Mouse (Mus musculus): Measurements from ENCODE around the gene Slc27a2. TPM values are rescaled to one million over a fixed set of nuclear protein-coding genes. Genes with fewer than 3 reads are reported as not detected.
"Not testable (repeated sequence)": the region's sequence is repeated elsewhere in the genome, so short reads cannot be mapped to it uniquely, and the experiment has no call there.

The Slc27a2 gene
- polyA plus RNA-seq, 1 experiment from 2014 or later, result 1.3 TPM

- Histone ChIP-seq H3K9ac (no peak overlapping the region), H3K4me1 (ENCODE audit: insufficient read depth) (no peaks in the 10 kb centered on the region), H3K36me3 (ENCODE audit: insufficient read depth) (no peaks in the 10 kb centered on the region), H3K27me3 (ENCODE audit: insufficient read depth, low read length) (no peaks in the 10 kb centered on the region), H3K27ac (ENCODE audit: low read depth) (no peak overlapping the region), H3K4me2 (no peak overlapping the region), H3K4me3 (ENCODE audit: low read depth, low read length) (no peak overlapping the region), H3K9me3 (ENCODE audit: low read depth, low read length) (no peaks in the 10 kb centered on the region)
- ATAC-seq (ENCODE audit: insufficient read depth) (0 out of 2 replicates have a peak, but pooled peaks have one; percentile 44), DNase-seq (peak; percentile 84)
- TF ChIP-seq CTCF (IDR thresholded peaks at IDR 0.05; ENCODE audit: low read depth), result peak; percentile 85
- 13% methylated on average over 7 of the region's 7 CpGs for WGBS
These were observed 31.4 kb upstream of the Slc27a2 start for GRCm38 (mm10) chr2:126520828-126521227.

- no peaks in the 10 kb centered on the region for H3K36me3 ChIP-seq (ENCODE audit: insufficient read depth)
- no peaks in the 10 kb centered on the region for H3K9me3 ChIP-seq (ENCODE audit: low read depth, low read length)
- no peak for TF ChIP-seq CTCF (IDR thresholded peaks at IDR 0.05; ENCODE audit: low read depth)
- no peak overlapping the region for H3K9ac ChIP-seq
- DNase-seq (no peak), ATAC-seq (ENCODE audit: insufficient read depth) (no peak)
- H3K4me1 ChIP-seq (ENCODE audit: insufficient read depth), result no peaks in the 10 kb centered on the region
- WGBS, result 73% methylated on average over 10 of the region's 10 CpGs
- H3K4me3 ChIP-seq (ENCODE audit: low read depth, low read length), result no peak overlapping the region
- H3K4me2 ChIP-seq, result no peak overlapping the region
- H3K27ac ChIP-seq (ENCODE audit: low read depth), result no peak overlapping the region
- no peaks in the 10 kb centered on the region for H3K27me3 ChIP-seq (ENCODE audit: insufficient read depth, low read length)
These were observed 30.7 kb upstream of the Slc27a2 start for GRCm38 (mm10) chr2:126521471-126521870.

GRCm38 (mm10) chr2:126522056-126522455 is 30.2 kb upstream of the Slc27a2 start:
- Histone ChIP-seq H3K27me3 (ENCODE audit: insufficient read depth, low read length) (no peaks in the 10 kb centered on the region), H3K4me1 (ENCODE audit: insufficient read depth) (no peaks in the 10 kb centered on the region), H3K4me2 (no peak overlapping the region), H3K9me3 (ENCODE audit: low read depth, low read length) (no peaks in the 10 kb centered on the region), H3K27ac (ENCODE audit: low read depth) (no peak overlapping the region), H3K36me3 (ENCODE audit: insufficient read depth) (no peaks in the 10 kb centered on the region), H3K4me3 (ENCODE audit: low read depth, low read length) (no peak overlapping the region), H3K9ac (no peak overlapping the region)
- 63% methylated on average over 8 of the region's 8 CpGs for WGBS
- ATAC-seq (ENCODE audit: insufficient read depth) (no peak), DNase-seq (peak; percentile 17)
- no peak for TF ChIP-seq CTCF (IDR thresholded peaks at IDR 0.05; ENCODE audit: low read depth)

DNA sequence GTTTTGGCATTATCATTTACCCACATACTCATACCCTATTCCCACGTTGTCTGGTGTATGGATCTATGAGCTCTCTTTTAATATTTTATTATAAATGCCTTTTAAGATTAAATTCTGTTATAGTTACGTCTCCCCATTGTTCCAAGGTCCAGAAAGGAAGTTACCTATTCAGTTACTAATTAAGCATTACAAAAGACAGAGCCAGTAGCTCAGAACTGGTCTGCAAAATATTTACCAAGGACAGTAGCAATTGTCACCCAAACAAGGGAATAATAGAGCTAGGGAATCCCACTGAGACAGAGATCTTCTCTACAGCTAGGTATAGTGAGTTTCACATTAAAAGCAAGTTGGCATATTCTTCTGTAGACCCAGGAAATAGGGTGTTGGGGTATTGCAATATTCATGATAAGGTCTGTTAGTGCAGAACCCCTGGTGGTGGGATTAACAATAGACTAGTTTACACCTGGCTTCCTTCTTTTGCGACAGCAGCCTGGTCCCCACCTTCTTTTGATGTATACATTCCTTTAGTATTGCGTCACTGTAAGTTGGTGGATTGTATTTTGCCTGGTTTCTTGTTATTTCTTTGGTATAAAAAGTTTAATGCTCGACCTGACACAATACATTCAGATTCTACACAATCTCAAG is 29.0 kb upstream of the Slc27a2 start:
- ATAC-seq (ENCODE audit: insufficient read depth); DNase-seq; H3K4me1 ChIP-seq (ENCODE audit: insufficient read depth); H3K4me3 ChIP-seq (ENCODE audit: low read depth, low read length); H3K4me2 ChIP-seq; H3K36me3 ChIP-seq (ENCODE audit: insufficient read depth); H3K27me3 ChIP-seq (ENCODE audit: insufficient read depth, low read length); H3K9me3 ChIP-seq (ENCODE audit: low read depth, low read length); H3K9ac ChIP-seq; H3K27ac ChIP-seq (ENCODE audit: low read depth): not testable (repeated sequence)
- 46% methylated on average over 5 of the region's 5 CpGs for WGBS

DNA sequence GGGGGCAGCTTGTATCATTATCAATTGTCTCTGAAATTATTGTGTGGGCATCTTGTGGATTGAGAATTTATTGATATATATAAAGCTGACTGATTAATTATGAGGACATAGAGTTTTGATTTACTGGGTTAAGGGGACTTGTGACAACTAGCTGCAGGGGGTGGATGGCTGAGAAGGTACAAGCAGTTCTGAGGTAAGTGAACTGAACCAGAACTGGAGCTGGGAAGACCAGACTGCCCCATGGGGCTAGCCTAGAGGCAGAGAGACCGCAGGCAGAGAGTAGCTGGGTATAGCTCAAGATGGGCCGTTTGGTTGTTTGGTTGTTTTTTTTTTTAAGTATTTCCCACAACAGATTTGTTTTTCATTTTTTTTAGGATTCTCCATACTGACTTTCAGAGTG is 27.9 kb upstream of the Slc27a2 start:
- Histone ChIP-seq H3K27me3 (ENCODE audit: insufficient read depth, low read length) (no peaks in the 10 kb centered on the region), H3K4me3 (ENCODE audit: low read depth, low read length) (no peak overlapping the region), H3K9me3 (ENCODE audit: low read depth, low read length) (no peaks in the 10 kb centered on the region), H3K4me2 (no peak overlapping the region), H3K4me1 (ENCODE audit: insufficient read depth) (no peaks in the 10 kb centered on the region), H3K36me3 (ENCODE audit: insufficient read depth) (no peaks in the 10 kb centered on the region), H3K9ac (no peak overlapping the region), H3K27ac (ENCODE audit: low read depth) (no peak overlapping the region)
- DNase-seq, result no peak
- ATAC-seq (ENCODE audit: insufficient read depth), result no peak
- 74% methylated on average over 2 of the region's 2 CpGs for WGBS
- no peak for TF ChIP-seq CTCF (IDR thresholded peaks at IDR 0.05; ENCODE audit: low read depth)

DNA sequence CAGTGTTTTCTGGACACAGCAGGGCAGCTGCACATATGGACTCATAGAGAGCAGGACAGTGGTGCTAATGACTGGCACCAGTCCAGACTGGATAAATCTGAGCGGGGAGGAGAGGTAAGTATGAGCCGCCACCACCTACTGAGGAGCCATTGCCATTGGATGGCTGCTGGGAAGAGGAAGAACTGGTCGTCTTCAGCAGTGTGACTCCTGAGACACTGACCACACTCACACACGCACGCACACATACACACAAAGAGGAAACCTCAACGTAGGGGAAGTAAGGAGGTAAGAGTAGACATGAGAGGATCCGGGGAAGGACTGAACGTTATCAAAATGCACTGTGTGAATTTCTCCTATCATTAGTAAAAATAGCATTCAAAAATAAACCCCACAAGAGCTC is 24.7 kb upstream of the Slc27a2 start:
- WGBS, result 85% methylated on average over 8 of the region's 8 CpGs
- no peak overlapping the region for H3K4me2 ChIP-seq
- no peak for DNase-seq

GRCm38 (mm10) chr2:126530581-126530980 is 21.6 kb upstream of the Slc27a2 start:
- Histone ChIP-seq H3K4me3 (ENCODE audit: low read depth, low read length) (no peak overlapping the region), H3K36me3 (ENCODE audit: insufficient read depth) (no peaks in the 10 kb centered on the region), H3K4me2 (no peak overlapping the region), H3K4me1 (ENCODE audit: insufficient read depth) (no peaks in the 10 kb centered on the region), H3K27ac (ENCODE audit: low read depth) (no peak overlapping the region), H3K9ac (no peak overlapping the region), H3K27me3 (ENCODE audit: insufficient read depth, low read length) (no peaks in the 10 kb centered on the region), H3K9me3 (ENCODE audit: low read depth, low read length) (no peaks in the 10 kb centered on the region)
- no peak for ATAC-seq (ENCODE audit: insufficient read depth)
- no peak for TF ChIP-seq CTCF (IDR thresholded peaks at IDR 0.05; ENCODE audit: low read depth)
- WGBS, result 65% methylated on average over 3 of the region's 3 CpGs
- DNase-seq, result no peak

More for the DNA sequence above, 24.7 kb upstream of the Slc27a2 start:
- TF ChIP-seq CTCF (IDR thresholded peaks at IDR 0.05; ENCODE audit: low read depth), result no peak
- Histone ChIP-seq H3K36me3 (ENCODE audit: insufficient read depth) (no peaks in the 10 kb centered on the region), H3K9me3 (ENCODE audit: low read depth, low read length) (no peaks in the 10 kb centered on the region), H3K4me3 (ENCODE audit: low read depth, low read length) (no peak overlapping the region), H3K9ac (no peak overlapping the region), H3K4me1 (ENCODE audit: insufficient read depth) (no peaks in the 10 kb centered on the region), H3K27ac (ENCODE audit: low read depth) (no peak overlapping the region), H3K27me3 (ENCODE audit: insufficient read depth, low read length) (no peaks in the 10 kb centered on the region)
- no peak for ATAC-seq (ENCODE audit: insufficient read depth)

GRCm38 (mm10) chr2:126537654-126538053 is 14.6 kb upstream of the Slc27a2 start:
- no peak for TF ChIP-seq CTCF (IDR thresholded peaks at IDR 0.05; ENCODE audit: low read depth)
- no peaks in the 10 kb centered on the region for H3K9me3 ChIP-seq (ENCODE audit: low read depth, low read length)
- no peak for DNase-seq
- no peaks in the 10 kb centered on the region for H3K4me1 ChIP-seq (ENCODE audit: insufficient read depth)
- no peak overlapping the region for H3K27ac ChIP-seq (ENCODE audit: low read depth)
- H3K27me3 ChIP-seq (ENCODE audit: insufficient read depth, low read length), result no peaks in the 10 kb centered on the region
- ATAC-seq (ENCODE audit: insufficient read depth), result no peak
- no peak overlapping the region for H3K4me3 ChIP-seq (ENCODE audit: low read depth, low read length)
- no peaks in the 10 kb centered on the region for H3K36me3 ChIP-seq (ENCODE audit: insufficient read depth)
- no peak overlapping the region for H3K9ac ChIP-seq
- H3K4me2 ChIP-seq, result no peak overlapping the region
